Mouse (Mus musculus): ENCODE results near the gene Tmem210. TPM values are rescaled to one million over a fixed set of nuclear protein-coding genes. Genes with fewer than 3 reads are reported as not detected.
"Not testable (repeated sequence)": the region's sequence is repeated elsewhere in the genome, so short reads cannot be mapped to it uniquely, and the experiment has no call there.

Tmem210 gene
- polyA plus RNA-seq, 1 experiment from 2014 or later: not detected

GRCm38 (mm10) chr2:25256443-25257109 lies 31.4 kb upstream of the Tmem210 start:
- not testable (repeated sequence) for H3K9ac ChIP-seq; ATAC-seq (ENCODE audit: insufficient number of reproducible peaks, low FRiP score, low TSS enrichment, low read depth); H3K27ac ChIP-seq

GRCm38 (mm10) chr2:25257250-25257649 lies 30.7 kb upstream of the Tmem210 start:
- ATAC-seq (ENCODE audit: insufficient number of reproducible peaks, low FRiP score, low TSS enrichment, low read depth); H3K36me3 ChIP-seq; H3K4me2 ChIP-seq; H3K9ac ChIP-seq; H3K27me3 ChIP-seq; H3K9me3 ChIP-seq; H3K4me3 ChIP-seq; H3K27ac ChIP-seq: not testable (repeated sequence)
- WGBS: 84% methylated on average over 5 of the region's 5 CpGs
- peaks cover 21% of the 10 kb centered on the region for H3K4me1 ChIP-seq

More at GRCm38 (mm10) chr2:25256443-25257109, 31.4 kb upstream of the Tmem210 start:
- Histone ChIP-seq H3K4me1 (peaks cover 16% of the 10 kb centered on the region), H3K4me2 (peak overlapping the region; percentile 86), H3K4me3 (peak overlapping the region; percentile 99)
- H3K9me3 ChIP-seq, H3K27me3 ChIP-seq, H3K36me3 ChIP-seq: not testable (repeated sequence)
- 55% methylated on average over 12 of the region's 12 CpGs for WGBS

- Histone ChIP-seq H3K27me3 (peaks cover 9% of the 10 kb centered on the region), H3K4me3 (no peak overlapping the region), H3K27ac (no peak overlapping the region), H3K36me3 (no peaks in the 10 kb centered on the region), H3K4me2 (no peak overlapping the region), H3K9ac (no peak overlapping the region), H3K9me3 (no peaks in the 10 kb centered on the region), H3K4me1 (peaks cover 33% of the 10 kb centered on the region)
- 61% methylated on average over 2 of the region's 2 CpGs for WGBS
- no peak for ATAC-seq (ENCODE audit: insufficient number of reproducible peaks, low FRiP score, low TSS enrichment, low read depth)
Observed at GRCm38 (mm10) chr2:25258887-25259286, 29.1 kb upstream of the Tmem210 start.

GRCm38 (mm10) chr2:25261870-25262269 lies 26.1 kb upstream of the Tmem210 start:
- Histone ChIP-seq H3K4me1 (peaks cover 39% of the 10 kb centered on the region), H3K9me3 (no peaks in the 10 kb centered on the region), H3K36me3 (no peaks in the 10 kb centered on the region), H3K4me3 (peak overlapping the region; percentile 63), H3K9ac (no peak overlapping the region), H3K4me2 (peak overlapping the region; percentile 98), H3K27me3 (peaks cover 20% of the 10 kb centered on the region), H3K27ac (no peak overlapping the region; the same call in 1 of the 2 replicates)
- 46% methylated on average over 12 of the region's 12 CpGs for WGBS
- no peak; the same call in 1 of the 2 replicates for ATAC-seq (ENCODE audit: insufficient number of reproducible peaks, low FRiP score, low TSS enrichment, low read depth)

GRCm38 (mm10) chr2:25262291-25262767 lies 25.6 kb upstream of the Tmem210 start, which contains the start of gene Tprn:
Gene Tprn (plus strand): TSS chr2:25262618.
- no peaks in the 10 kb centered on the region for H3K36me3 ChIP-seq
- H3K27me3 ChIP-seq: peaks cover 20% of the 10 kb centered on the region
- ATAC-seq (ENCODE audit: insufficient number of reproducible peaks, low FRiP score, low TSS enrichment, low read depth): peak; percentile 97
- H3K27ac ChIP-seq: no peak within 1 kb of the TSS; the same call in 1 of the 2 replicates
- peaks cover 39% of the 10 kb centered on the region for H3K4me1 ChIP-seq
- WGBS: under 1% methylated on average over 39 of the region's 39 CpGs
- H3K9me3 ChIP-seq: no peaks in the 10 kb centered on the region
- H3K4me2 ChIP-seq: peak within 1 kb of the TSS; percentile 98
- H3K4me3 ChIP-seq: peak within 1 kb of the TSS; percentile 63
- H3K9ac ChIP-seq: peak within 1 kb of the TSS; percentile 54

GRCm38 (mm10) chr2:25262795-25263622 lies 24.9 kb upstream of the Tmem210 start:
- ATAC-seq (ENCODE audit: insufficient number of reproducible peaks, low FRiP score, low TSS enrichment, low read depth): 0 out of 2 replicates have a peak, but pooled peaks have one; percentile 7
- Histone ChIP-seq H3K9me3 (no peaks in the 10 kb centered on the region), H3K27me3 (peaks cover 20% of the 10 kb centered on the region), H3K4me2 (peak overlapping the region; percentile 98), H3K4me3 (peak overlapping the region; percentile 63), H3K9ac (peak overlapping the region; percentile 54), H3K36me3 (0 out of 2 replicates have a peak, but pooled peaks cover 5% of the 10 kb centered on the region), H3K4me1 (peaks cover 39% of the 10 kb centered on the region), H3K27ac (no peak overlapping the region)
- WGBS: under 1% methylated on average over 56 of the region's 82 CpGs

- WGBS: 20% methylated on average over 12 of the region's 12 CpGs
Observed at GRCm38 (mm10) chr2:25263623-25264285, 24.2 kb upstream of the Tmem210 start.

GRCm38 (mm10) chr2:25264286-25264660 lies 23.7 kb upstream of the Tmem210 start:
- Histone ChIP-seq H3K27me3 (peaks cover 20% of the 10 kb centered on the region), H3K4me3 (0 out of 2 replicates have a peak overlapping the region, but pooled peaks have one; percentile 63), H3K36me3 (peaks cover 17% of the 10 kb centered on the region; the same call in 1 of the 2 replicates), H3K4me1 (peaks cover 39% of the 10 kb centered on the region), H3K9ac (0 out of 2 replicates have a peak overlapping the region, but pooled peaks have one; percentile 7), H3K27ac (no peak overlapping the region), H3K9me3 (no peaks in the 10 kb centered on the region), H3K4me2 (no peak overlapping the region)
- WGBS: 73% methylated on average over 5 of the region's 5 CpGs
- no peak for ATAC-seq (ENCODE audit: insufficient number of reproducible peaks, low FRiP score, low TSS enrichment, low read depth)

More at GRCm38 (mm10) chr2:25263623-25264285, 24.2 kb upstream of the Tmem210 start:
- H3K9me3 ChIP-seq: no peaks in the 10 kb centered on the region
- H3K4me3 ChIP-seq: peak overlapping the region; percentile 63
- 0 out of 2 replicates have a peak, but pooled peaks cover 12% of the 10 kb centered on the region for H3K36me3 ChIP-seq
- H3K27me3 ChIP-seq: peaks cover 20% of the 10 kb centered on the region
- H3K27ac ChIP-seq: no peak overlapping the region
- peaks cover 39% of the 10 kb centered on the region for H3K4me1 ChIP-seq
- no peak for ATAC-seq (ENCODE audit: insufficient number of reproducible peaks, low FRiP score, low TSS enrichment, low read depth)
- peak overlapping the region; percentile 54 for H3K9ac ChIP-seq
- H3K4me2 ChIP-seq: peak overlapping the region; percentile 98

- Histone ChIP-seq H3K9me3 (no peaks in the 10 kb centered on the region), H3K36me3 (peaks cover 23% of the 10 kb centered on the region), H3K4me1 (peaks cover 39% of the 10 kb centered on the region), H3K27ac (no peak overlapping the region), H3K4me3 (no peak overlapping the region), H3K4me2 (no peak overlapping the region), H3K9ac (no peak overlapping the region), H3K27me3 (peaks cover 20% of the 10 kb centered on the region)
- no peak for ATAC-seq (ENCODE audit: insufficient number of reproducible peaks, low FRiP score, low TSS enrichment, low read depth)
- WGBS: 60% methylated on average over 3 of the region's 3 CpGs
Observed at GRCm38 (mm10) chr2:25264851-25265250, 23.1 kb upstream of the Tmem210 start.

- Histone ChIP-seq H3K4me1 (peaks cover 46% of the 10 kb centered on the region), H3K4me2 (0 out of 2 replicates have a peak overlapping the region, but pooled peaks have one; percentile 3), H3K27ac (no peak overlapping the region), H3K4me3 (no peak overlapping the region), H3K27me3 (peaks cover 20% of the 10 kb centered on the region), H3K36me3 (peaks cover 35% of the 10 kb centered on the region), H3K9ac (0 out of 2 replicates have a peak overlapping the region, but pooled peaks have one; percentile 2), H3K9me3 (no peaks in the 10 kb centered on the region)
- 60% methylated on average over 6 of the region's 6 CpGs for WGBS
- no peak for ATAC-seq (ENCODE audit: insufficient number of reproducible peaks, low FRiP score, low TSS enrichment, low read depth)
Observed at GRCm38 (mm10) chr2:25265897-25266656, 21.9 kb upstream of the Tmem210 start.

GRCm38 (mm10) chr2:25266720-25267119 lies 21.2 kb upstream of the Tmem210 start:
- H3K9ac ChIP-seq: no peak overlapping the region
- no peaks in the 10 kb centered on the region for H3K9me3 ChIP-seq
- H3K27me3 ChIP-seq: peaks cover 20% of the 10 kb centered on the region
- H3K27ac ChIP-seq: no peak overlapping the region
- peaks cover 38% of the 10 kb centered on the region for H3K36me3 ChIP-seq
- no peak overlapping the region for H3K4me2 ChIP-seq
- H3K4me3 ChIP-seq: no peak overlapping the region
- 39% methylated on average over 2 of the region's 2 CpGs for WGBS
- no peak for ATAC-seq (ENCODE audit: insufficient number of reproducible peaks, low FRiP score, low TSS enrichment, low read depth)
- H3K4me1 ChIP-seq: peaks cover 52% of the 10 kb centered on the region

All from limb, embryonic 15.5 days (tissue).